Mouse (Mus musculus) hindlimb bud, embryonic 11.5 days (tissue): Measurements from ENCODE around the gene Dus2.
"Not testable (repeated sequence)": the region's sequence is repeated elsewhere in the genome, so short reads cannot be mapped to it uniquely, and the experiment has no call there.

Experiments used
- DNase-seq: peaks from one replicate; pipeline ENCODE4 v3.0.0-alpha.2; 2012; ENCODE audit warnings: low read depth, low spot score; ENCODE audit errors: extremely low spot score

Dus2 gene

DNA sequence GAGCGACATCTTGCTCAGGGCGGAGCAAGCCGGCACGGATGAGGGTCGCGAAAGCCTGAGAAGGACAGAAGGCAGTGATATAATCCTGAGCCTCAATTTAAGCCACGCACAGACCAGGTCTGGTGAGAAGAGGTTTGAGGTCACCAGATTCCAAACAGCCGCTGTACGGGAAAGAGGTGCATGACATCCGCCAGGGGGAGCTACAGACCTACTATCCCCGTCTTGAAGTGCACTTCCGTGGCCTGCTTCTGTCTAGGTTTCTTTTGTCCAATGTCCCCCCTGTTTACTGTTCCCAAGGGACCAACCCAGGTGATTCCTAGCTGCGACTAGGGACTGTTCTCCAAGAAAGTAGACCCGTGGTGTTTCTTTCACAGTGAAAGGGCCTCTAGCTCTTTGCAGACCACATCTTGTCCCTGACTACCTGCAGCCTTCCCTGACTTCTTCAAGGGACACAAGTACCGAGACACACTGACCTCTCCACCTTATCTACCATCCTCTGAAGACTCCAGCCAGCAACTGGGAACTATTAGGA lies at the start of gene Dus2:
Gene Dus2 (plus strand): TSS at position 482 of the 532 bp plus-strand sequence.
- DNase-seq = peak; percentile 79

DNA sequence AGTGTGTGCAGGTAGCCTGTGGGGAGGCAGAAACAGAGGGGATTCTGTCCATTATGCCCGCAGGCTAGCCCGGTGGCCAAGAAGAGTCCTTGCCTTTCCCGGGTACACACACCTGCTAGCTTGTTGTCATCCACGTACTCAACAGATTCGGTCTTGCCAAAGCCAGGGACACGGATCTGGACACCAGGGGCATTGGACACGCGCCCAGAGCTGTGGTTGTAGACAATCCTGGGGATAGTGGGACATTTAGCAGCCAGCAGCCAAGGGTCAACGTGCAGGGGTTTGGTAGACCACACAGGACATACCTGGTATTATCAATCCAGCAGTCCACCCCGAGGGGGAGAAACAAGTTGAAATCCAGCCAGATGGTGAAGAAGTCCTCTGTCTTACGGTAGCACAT lies 49.1 kb upstream of the Dus2 start:
- DNase-seq = no peak

DNA sequence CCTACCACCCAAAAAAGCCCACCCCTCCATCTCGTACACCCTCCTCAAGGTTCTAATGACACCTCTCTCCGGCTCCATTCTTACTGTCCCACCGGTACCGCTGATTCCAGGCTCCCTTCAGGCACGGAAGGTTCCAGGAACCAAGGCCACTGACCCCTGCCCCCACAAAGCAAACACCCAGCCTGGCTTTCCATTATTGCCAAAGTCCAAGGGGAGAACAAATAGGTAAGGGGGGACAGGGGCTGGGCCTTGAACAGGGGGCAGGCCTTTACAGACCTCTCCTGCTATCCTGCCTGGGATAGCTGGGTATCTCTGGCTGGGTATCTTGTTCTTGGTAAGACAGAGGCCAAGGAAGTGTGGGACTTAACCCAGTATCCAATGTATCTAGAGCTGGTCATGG lies 48.6 kb upstream of the Dus2 start:
- no peak for DNase-seq

DNA sequence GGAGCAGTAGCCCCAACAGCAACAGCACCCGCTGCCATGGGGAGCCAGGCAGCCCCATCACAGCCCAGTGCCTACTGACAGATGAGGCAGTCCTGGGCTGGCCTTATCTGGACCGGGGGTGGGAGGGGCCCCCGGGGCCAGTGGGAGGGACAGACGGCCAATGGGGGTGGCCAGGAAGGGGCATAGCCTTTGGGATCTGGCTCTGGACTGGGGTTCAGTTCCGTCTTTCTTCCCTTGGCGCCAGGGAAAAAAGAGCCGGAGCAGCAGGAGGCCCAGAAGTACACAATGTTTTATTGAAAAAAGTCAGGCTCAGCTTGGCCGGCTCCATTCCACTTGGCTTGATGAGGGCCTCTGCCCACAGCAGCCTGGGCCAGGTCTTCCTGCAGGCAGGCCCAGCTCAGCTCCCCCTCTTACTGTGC lies 47.8 kb upstream of the Dus2 start, which contains the start of gene Lcat:
Gene Lcat (minus strand): TSS at position 62 of the 419 bp plus-strand sequence.
- DNase-seq = no peak

DNA sequence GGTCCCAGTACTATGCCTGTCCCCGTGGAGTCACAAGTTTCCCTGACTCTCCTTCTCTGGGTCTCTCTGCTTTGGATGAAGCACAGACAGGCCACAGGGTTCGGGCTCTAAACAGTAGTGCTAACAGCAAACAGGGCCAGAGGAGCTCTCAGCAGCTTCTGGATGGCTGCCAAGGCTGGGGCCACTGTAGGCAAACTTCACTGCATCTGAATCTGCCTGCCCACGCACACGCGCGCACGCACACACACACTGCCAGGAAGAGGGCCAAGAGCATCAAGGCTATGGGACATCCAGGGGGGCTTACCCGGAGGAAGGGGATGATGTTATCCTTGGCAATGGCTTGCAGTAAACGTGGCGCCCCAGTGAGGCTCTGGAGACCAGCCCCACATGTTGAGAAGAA lies 41.8 kb upstream of the Dus2 start:
- no peak for DNase-seq

DNA sequence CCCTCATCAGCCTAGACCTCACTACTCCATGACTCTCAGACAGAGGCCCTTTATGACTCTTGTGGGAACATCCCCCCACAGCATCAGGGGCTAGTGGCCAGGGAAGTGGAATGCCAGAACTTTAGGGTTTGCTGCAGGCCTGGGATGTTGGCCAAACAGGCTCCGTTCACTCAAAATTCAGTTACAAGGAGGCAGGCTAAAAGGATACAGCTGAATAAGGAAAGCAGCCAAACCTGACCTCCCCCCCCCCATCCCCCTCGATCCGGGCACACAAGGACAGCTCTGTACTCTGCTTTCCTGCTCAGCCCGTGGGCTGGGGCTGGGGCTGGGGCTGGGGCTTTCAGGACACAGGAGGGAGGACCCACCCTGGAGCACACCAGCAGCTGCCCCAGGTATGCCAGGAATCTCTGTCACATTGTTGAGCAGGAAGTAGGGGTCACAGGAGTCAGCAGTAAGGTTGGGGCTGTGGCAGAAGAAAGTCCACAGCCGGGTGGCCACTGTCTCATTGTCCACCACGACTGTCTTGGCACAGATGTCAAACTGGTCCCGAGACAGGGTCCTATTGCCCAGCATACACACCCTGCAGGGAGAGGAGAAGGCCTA lies 40.0 kb upstream of the Dus2 start:
- no peak for DNase-seq

DNA sequence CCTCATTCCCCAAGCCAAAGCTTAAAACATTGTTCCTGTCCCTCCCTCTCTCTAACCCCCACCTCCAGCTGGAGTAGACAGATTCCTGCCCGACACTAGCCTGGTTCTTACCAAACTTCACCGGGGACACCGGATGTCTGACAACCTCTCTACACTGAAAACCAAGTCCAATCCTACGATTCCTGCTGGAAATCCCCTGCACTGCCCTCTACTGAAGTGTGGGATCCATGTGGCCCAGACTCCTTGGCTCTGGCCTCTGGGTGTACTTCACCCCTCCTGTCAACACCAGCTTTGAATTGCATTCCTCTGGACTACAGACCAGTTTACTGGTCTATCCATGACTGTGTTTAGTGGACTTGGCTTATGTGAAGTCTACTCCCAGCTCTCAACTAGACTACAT lies 34.6 kb upstream of the Dus2 start:
- no peak for DNase-seq

DNA sequence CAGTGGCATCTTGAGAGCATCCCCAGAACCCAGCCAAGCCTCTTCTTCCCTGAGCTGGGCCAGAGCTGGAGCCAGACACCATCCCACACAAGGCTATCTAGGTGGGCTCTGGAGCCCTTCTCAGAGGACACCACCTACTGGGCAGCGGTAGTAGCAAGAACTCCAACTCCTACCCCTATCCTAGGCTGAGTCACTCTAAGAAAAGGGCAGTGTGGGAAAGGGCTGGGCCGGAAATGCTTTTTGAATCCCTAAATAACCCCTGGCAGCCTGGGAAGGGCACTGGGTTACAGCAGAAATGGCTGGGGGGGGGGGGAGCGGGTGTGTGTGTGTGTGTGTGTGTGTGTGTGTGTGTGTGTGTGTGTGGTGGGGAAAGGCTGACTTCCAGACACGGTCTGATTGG lies 33.3 kb upstream of the Dus2 start:
- DNase-seq = no peak

DNA sequence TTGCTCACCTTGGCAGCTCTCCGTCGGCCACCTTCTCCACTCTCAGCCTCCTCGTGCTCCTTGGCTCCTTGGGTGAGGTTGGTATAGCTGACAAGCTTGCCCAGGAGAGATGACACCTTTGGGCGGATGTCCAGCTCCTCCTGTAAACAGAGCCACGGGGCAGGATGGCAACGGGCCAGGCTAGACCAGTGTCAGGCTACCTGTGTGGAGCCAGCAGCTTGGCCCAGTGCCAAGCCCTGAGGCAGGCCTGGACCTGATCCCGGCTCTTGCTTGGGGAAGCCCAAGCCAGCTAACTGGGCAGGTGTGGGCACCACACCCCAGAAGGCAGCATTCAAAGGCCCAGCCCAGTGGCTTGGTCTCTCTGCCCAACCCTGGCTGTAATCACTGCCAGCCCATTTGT lies 31.8 kb upstream of the Dus2 start:
- DNase-seq = no peak

DNA sequence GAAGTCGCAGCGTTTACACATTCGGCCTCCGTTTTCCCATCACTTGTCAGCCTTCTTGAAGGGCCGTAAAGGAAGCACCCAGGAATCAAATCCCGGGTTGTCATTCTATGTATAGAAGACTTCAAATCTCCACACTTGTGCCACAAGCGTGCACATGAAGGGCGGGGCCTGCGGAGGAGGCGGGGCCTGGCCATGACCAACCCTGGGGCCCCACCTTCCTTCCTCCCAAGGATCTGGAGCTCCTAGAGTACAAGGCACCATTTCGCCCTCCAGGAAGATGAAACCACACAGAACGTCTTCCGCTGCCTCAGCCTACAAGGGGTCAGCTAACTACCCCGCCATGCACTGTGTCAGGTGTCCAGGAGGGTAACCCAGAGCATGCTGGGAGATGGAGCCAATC lies 30.0 kb upstream of the Dus2 start:
- DNase-seq = no peak

DNA sequence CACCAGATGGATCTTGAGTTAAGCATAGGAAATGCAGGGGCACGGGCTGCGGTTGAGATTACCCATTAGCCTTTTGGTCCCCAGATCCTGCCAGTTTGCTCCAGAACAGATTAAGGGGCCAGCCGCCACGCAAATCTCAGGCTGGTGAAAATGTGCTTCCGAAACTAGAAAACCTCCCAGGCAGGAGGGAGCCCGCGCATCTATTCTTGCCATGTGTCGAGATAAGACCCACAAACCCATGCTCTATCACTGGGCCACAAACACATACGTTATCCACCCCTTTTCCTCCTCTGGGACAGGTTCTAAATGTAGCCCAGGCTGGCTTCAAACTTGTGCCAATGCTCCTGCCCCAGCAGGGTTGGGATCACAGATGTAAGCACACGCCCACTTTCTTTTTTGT lies 29.6 kb upstream of the Dus2 start:
- DNase-seq = no peak

DNA sequence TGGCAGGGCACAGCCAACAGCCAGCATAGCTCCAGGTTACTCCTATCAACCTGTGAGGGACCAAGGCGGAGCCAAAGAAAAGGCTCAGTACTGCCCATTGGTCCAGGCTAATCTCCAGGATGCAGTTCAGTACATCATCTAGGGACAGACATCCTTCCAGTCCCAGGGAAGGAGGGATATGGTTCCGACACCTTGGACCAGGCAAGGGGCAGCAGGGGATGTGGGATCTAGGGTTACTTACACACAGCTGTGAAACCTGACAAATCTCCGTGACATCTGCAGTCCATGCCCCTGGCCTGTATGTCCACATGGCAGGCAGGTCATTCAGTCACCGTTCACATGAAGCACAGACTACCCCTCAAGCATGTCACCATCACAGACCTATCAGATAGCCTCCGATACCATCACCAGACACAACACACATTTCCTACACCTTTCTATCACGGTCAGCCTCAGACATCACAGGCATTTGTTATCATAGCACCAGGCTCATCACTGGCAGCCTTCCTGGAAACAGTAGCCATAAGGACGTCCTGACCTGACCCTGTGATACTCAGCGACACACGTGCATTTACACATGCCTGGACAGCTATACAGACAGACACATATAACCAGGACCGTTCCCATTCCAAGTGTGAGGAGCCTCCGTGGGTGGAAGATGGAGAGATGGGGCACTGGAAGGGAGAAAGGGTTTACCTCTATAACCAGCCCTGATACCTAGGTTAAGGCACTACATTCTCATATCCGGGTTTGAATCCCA lies 26.5 kb upstream of the Dus2 start:
- DNase-seq = no peak

DNA sequence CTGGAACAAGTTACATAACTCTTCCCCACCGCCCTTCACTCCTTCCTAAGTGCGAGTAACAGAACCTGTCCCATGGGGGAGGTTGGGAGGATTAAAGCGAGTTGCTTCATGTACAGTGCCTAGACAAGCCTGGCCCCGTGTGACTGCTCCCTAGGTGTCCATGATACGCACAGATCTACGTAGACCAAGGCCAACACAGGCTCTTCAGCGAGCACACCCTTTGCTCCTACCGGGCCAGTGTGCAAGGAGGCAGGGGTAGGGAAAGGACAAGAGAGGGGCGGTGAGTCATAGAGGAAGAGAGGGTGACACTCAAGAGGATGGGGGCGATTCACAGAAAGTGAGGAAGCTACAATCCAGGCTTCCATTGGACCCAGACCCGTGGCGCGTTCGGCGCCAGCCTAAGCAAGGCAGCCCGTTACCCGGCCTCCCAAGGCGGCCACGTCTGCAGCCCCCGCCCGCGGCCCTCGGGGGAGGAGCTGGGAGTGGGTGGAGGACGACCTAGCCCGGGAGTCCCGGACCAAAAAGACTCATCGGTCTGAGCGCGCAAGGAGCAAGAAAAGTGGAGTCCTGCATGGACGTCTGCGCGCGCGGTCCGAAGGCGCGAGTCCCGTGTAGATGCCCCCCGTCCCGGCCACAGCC lies 25.8 kb upstream of the Dus2 start:
- no peak for DNase-seq

DNA sequence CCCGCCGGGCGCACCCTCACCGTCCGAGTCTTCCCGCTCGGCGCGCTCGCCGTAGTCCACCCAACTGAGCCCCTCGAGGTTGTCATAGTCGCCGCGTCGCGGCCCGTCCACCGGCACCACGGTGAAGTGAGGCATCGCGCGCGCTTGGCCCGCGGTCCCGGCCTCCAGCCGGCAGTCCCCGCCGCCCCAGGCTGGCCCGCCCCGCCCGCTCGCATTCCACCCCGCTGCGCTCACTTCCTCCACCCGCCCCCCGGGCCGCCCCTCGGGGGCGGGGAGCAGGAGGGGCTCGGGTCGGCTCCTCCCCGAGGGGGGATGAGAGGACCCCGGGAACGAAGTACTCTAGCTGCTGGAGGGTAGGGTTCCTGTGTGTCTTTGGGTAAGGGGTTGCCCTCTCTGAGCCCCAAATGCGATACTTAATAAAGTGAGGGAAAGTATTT lies 25.2 kb upstream of the Dus2 start, which contains the start of gene Slc12a4:
Gene Slc12a4 (minus strand): TSS at position 193 of the 437 bp plus-strand sequence.
- no peak for DNase-seq

DNA sequence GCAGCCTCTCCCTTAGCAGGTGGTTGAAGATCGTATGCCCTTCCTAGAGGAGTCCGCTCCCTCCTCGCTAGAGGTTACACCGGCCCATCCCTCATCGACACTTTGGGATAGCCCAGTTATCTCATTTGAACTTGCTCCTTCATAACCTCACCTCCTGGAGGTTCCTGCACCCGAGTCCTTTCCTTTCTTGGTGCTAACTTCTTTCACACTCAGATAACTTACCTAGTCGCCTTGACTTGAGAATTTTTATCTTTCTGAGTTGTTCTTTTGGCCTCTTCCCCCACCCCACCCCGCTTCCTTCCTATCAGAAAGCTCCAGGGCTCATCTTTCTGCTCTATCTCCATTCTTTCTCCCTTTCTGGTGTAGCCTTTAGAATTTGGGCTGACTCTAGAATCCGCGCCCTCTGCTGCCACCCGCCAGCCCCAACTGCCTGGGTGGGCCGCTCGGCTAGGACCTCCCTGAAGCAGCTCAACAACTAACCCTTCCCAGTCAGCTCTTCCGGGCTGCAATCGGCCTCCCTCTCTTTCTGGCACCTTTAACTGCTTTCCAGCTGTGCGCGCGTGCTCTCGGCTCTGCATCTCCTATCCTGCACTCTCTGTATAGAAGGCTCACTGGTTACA lies 24.3 kb upstream of the Dus2 start:
- no peak for DNase-seq

DNA sequence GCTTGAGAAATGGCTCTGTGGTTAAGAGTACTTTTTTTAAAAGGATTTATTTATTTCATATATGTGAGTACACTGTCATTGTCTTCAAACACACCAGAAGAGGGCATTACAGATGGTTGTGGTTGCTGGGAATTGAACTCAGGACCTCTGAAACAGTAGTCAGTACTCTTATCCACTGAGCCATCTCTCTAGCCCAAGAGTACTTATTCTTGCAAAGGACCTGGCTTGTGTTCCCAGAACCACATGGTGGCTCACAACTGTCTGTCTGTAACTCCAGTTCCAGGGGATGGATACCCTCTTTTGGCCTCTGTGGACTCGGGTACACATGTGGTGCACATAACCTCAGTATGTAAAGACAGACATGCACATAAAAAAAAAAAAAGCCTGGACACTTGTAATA lies 21.8 kb upstream of the Dus2 start:
- no peak for DNase-seq

DNA sequence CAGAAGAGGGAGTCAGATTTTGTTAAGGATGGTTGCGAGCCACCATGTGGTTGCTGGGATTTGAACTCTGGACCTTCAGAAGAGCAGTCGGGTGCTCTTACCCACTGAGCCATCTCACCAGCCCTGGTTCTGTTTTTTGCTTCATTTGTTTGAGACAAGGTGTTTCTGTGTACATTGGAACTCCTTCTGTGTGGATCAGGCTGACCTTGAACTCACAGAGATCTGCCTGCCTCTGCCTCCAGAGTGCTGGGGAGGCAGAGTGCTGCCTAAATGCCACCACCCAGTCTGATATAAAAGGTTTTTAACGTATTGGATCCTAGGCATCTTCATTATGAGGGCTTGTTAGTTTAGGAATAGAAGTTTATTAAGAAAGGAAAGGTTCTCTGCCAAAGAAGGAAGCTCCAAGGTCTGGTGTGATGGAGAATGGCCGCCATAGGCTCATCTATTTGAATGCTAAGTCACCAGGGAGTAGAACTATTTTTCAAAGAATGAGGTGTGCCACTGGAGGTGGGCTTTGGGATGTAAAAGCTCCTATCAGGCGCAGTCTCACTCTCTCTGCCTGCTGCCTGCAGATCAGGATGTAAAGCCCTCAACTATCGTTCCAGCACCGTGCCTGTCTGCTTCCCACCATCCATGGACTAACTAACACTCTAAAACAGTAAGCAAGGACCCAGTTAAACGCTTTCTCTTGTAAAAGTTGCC lies 20.0 kb upstream of the Dus2 start:
- DNase-seq = no peak

DNA sequence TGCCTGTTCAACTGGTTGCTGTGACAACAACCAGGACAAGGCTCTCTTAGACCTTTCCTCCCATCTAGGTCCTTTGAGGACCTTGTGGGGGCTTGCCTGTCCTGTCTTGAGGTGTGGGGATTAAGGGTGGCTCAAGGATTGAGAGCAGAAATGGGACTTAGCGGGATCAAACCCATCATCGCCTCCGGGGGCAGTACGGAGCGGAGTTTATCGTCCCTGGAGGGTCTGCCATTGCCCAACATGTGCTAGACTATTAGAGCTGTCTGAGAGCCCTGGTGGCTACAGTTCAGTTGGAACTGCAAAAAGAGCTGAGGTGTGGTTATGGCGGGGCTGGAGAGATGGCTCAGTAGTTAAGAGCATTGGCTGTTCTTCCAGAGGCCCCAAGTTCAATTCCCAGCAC lies 15.8 kb upstream of the Dus2 start:
- no peak for DNase-seq

DNA sequence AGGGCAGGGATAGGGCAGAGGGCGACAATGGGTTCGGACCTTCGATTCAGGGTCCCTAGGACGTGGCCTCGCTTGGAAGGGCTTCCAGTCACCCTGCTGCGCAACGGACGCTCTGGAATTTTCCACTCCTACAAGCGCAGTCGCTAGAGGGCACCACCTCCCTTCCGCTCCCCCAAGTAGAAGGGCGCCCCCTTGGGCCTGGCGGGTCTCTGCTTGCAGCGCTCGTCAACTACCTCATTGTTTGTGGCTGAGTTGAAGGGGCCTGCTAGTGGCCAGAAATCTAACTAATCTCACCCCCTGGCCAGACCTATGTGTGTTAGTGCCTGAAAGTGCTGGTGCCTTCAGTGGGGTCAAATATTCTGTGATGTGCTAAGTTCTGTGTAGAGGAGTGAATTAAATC lies 11.8 kb upstream of the Dus2 start, which contains the start of gene Dpep3:
Gene Dpep3 (minus strand): TSS at position 105 of the 400 bp plus-strand sequence.
- no peak for DNase-seq

DNA sequence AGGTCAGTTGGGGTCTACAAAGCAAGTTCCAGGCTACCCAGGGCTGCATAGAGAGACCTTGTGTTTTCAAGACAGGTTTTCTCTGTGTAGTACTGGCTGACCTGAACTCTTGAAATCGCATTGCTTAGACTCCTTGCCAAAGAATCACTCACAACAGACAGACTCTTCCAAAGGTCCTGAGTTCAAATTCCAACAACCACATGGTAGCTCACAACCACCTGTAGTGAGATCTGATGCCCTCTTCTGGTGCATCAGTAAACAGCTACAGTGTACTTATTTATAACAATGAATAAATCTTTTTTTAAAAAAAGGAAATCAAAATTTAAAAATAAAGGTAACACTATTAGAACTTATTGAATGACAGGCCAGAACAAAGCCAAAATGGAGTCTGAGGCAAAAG lies 10.0 kb upstream of the Dus2 start:
- no peak for DNase-seq

DNA sequence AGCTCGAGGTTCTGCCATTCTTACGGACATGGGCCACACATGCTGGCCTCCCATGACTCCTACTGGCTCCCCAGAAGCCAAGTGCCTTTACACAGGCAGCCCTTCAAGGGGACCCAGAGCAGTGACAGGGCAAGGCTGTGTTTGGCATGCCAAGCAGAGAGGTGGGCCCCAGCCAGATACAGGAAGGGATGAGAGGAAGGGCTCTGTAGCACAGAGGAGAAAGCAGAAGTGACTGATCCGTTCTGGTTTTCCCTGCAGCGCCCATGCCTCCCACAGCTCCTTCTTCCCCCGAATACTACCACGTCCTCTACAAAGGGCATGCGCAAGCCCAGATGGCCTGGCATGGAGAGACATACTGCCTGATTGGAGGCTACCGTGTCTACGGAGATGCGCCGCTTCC lies 7.7 kb upstream of the Dus2 start:
- DNase-seq = not testable (repeated sequence)
